Mouse (Mus musculus) brain, embryonic 14.5 days (tissue): ENCODE results near the gene Gm49403.

Experiments
- CTCF ChIP-seq: fragments of 200-500 bp; IDR thresholded peaks from 2 replicates; pipeline ENCODE4 v1.5.1; 2012; ENCODE audit warnings: inconsistent platforms, mild to moderate bottlenecking, moderate library complexity, borderline replicate concordance; ENCODE audit not compliant: insufficient read depth, insufficient read length; ENCODE audit errors: extremely low read depth
- POLR2A ChIP-seq: fragments of 200-500 bp; IDR thresholded peaks from 2 replicates; pipeline ENCODE4 v1.6.1; 2012; ENCODE audit warnings: mild to moderate bottlenecking, inconsistent platforms, borderline replicate concordance; ENCODE audit not compliant: poor library complexity, insufficient read depth, insufficient read length, severe bottlenecking; ENCODE audit errors: extremely low read depth

DNA sequence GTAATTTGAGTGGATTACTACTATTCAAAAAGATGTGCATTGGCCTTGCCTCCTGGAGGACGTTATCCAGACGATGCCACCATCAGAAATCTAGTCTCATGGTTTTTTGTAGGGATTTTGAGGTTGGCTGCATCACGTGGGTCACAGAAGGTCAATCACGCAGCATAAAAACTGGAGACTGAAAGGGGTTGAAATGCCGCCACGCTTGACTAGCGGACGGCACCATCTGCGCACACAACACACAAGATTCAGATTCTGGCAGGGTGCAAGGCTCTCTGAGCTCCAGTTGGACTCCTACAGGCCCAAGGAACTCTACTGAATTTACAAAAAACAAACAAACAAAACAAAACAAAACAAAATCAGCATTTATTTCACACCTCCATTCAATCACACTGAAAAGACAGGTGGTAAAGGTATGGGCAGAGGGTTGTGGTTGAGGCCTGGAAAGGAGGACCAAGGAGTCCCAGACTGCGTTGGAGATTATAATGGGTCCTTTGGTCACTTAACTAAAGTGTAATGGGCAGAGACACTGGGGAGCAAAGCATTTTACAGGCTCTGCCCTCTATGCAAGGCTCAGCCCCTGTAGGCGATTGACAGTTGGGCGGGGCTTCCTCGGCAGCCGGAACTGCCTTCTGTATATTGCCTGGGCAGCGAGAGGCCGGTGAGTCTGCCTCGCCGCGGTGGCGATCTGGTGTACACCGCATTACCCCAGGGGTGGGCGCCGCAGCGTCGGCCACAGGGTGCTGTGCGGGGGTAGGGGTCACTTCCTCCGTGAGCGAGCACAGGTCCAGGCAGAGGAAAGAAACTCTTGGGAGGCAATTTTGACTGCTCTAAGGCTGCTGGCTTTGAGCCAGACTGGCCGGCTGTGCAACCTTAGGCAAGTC is 43.6 kb upstream of the Gm49403 start:
- TF ChIP-seq CTCF, result no peak
- no peak for TF ChIP-seq POLR2A
